Mouse (Mus musculus) left cerebral cortex, adult 11 months (tissue): ENCODE measurements around the gene Vmn2r11.
"Not testable (repeated sequence)": the region's sequence is repeated elsewhere in the genome, so short reads cannot be mapped to it uniquely, and the experiment has no call there.

Experiments used
- DNase-seq: peaks from one replicate; pipeline ENCODE4 v3.0.0; 2022; ENCODE audit warnings: low spot score

Gene Vmn2r11

GRCm38 (mm10) chr5:109059469-109059868 is at the start of gene Vmn2r11:
Vmn2r11 (minus strand) TSS chr5:109059569.
- not testable (repeated sequence) for DNase-seq

- not testable (repeated sequence) for DNase-seq
Observed at GRCm38 (mm10) chr5:109097850-109098249, 38.5 kb upstream of the Vmn2r11 start, which contains the start of gene Vmn2r12. Vmn2r12 (minus strand) TSS chr5:109097950.

GRCm38 (mm10) chr5:109096482-109096881 is 37.1 kb upstream of the Vmn2r11 start:
- DNase-seq, result not testable (repeated sequence)

GRCm38 (mm10) chr5:109072016-109072415 is 12.6 kb upstream of the Vmn2r11 start:
- not testable (repeated sequence) for DNase-seq

- DNase-seq, result no peak
Observed at GRCm38 (mm10) chr5:109055286-109055685, 4.1 kb downstream of the Vmn2r11 start.

- DNase-seq, result no peak
Observed at GRCm38 (mm10) chr5:109032591-109032990, 26.8 kb downstream of the Vmn2r11 start.

GRCm38 (mm10) chr5:109006427-109006826 is 52.9 kb downstream of the Vmn2r11 start, which contains the start of gene Vmn2r10:
Vmn2r10 (minus strand) TSS chr5:109006527.
- DNase-seq, result not testable (repeated sequence)
